Mouse (Mus musculus): ENCODE data around the gene Tmem260.

DNA sequence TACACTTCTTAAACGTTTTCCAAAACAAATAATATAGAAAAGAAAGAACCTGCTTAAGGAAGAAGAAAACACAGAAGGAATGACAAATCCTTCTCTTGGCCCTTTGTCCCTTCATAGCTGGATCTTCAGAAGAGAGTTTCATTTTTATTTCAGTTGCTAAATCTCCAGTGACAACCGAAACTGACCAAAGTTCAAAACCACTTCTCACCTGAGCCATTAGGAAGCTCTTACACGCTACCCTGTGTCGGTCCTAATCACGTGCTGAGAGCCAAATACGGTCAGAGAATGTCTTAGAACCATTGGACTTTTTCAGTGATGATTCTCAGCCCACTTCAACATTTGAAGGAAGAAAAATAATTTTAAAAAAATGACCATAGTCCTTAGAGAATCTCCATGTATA lies 36.8 kb downstream of the Tmem260 start:
- no peak for TF ChIP-seq HCFC1 (IDR thresholded peaks at IDR 0.05; ENCODE audit: low read depth, low read length)
- TF ChIP-seq UBTF (IDR thresholded peaks at IDR 0.05; ENCODE audit: low read depth, low read length) = no peak

Measured in CH12.LX (cell line).